Mouse (Mus musculus): ENCODE results near the gene Atg2b. TPM values are rescaled to one million over a fixed set of nuclear protein-coding genes. Genes with fewer than 3 reads are reported as not detected.

Atg2b gene
- polyA plus RNA-seq, 1 experiment from 2014 or later, result 12.8 TPM

GRCm38 (mm10) chr12:105676274-105676673, 8.7 kb downstream of the Atg2b start:
- H3K27ac ChIP-seq, result no peak overlapping the region
- no peak overlapping the region for H3K4me3 ChIP-seq
- H3K36me3 ChIP-seq, result peaks cover 22% of the 10 kb centered on the region
- 95% methylated on average over 8 of the region's 8 CpGs for WGBS
- ATAC-seq (ENCODE audit: low FRiP score), result no peak
- H3K9ac ChIP-seq, result no peak overlapping the region
- 0 out of 2 replicates have a peak, but pooled peaks cover 3% of the 10 kb centered on the region for H3K4me1 ChIP-seq (replicated peaks)
- no peaks in the 10 kb centered on the region for H3K27me3 ChIP-seq
- H3K9me3 ChIP-seq, result no peaks in the 10 kb centered on the region
- no peak overlapping the region for H3K4me2 ChIP-seq

- H3K9me3 ChIP-seq, result no peaks in the 10 kb centered on the region
- H3K4me1 ChIP-seq (replicated peaks), result no peaks in the 10 kb centered on the region
- no peak overlapping the region for H3K4me2 ChIP-seq
- no peak overlapping the region for H3K27ac ChIP-seq
- 95% methylated on average over 7 of the region's 7 CpGs for WGBS
- no peak overlapping the region for H3K9ac ChIP-seq
- H3K36me3 ChIP-seq, result peaks cover 97% of the 10 kb centered on the region
- H3K27me3 ChIP-seq, result no peaks in the 10 kb centered on the region
- ATAC-seq (ENCODE audit: low FRiP score), result no peak
- no peak overlapping the region for H3K4me3 ChIP-seq
Observed at GRCm38 (mm10) chr12:105655850-105656249, 29.2 kb downstream of the Atg2b start.

- H3K9me3 ChIP-seq, result no peaks in the 10 kb centered on the region
- no peak overlapping the region for H3K4me3 ChIP-seq
- H3K4me1 ChIP-seq (replicated peaks), result no peaks in the 10 kb centered on the region
- no peak overlapping the region for H3K9ac ChIP-seq
- WGBS, result 93% methylated on average over 11 of the region's 11 CpGs
- ATAC-seq (ENCODE audit: low FRiP score), result no peak
- H3K4me2 ChIP-seq, result no peak overlapping the region
- peaks cover 96% of the 10 kb centered on the region for H3K36me3 ChIP-seq
- no peak overlapping the region for H3K27ac ChIP-seq
- H3K27me3 ChIP-seq, result no peaks in the 10 kb centered on the region
Observed at GRCm38 (mm10) chr12:105642770-105643321, 42.2 kb downstream of the Atg2b start.

- Histone ChIP-seq H3K27ac (no peak overlapping the region), H3K4me2 (no peak overlapping the region), H3K27me3 (no peaks in the 10 kb centered on the region), H3K9me3 (no peaks in the 10 kb centered on the region), H3K36me3 (peaks cover 98% of the 10 kb centered on the region), H3K4me3 (no peak overlapping the region), H3K9ac (no peak overlapping the region), H3K4me1 (replicated peaks) (no peaks in the 10 kb centered on the region)
- no peak for ATAC-seq (ENCODE audit: low FRiP score)
- 80% methylated on average over 4 of the region's 4 CpGs for WGBS
Observed at GRCm38 (mm10) chr12:105637554-105637953, 47.5 kb downstream of the Atg2b start.

- Histone ChIP-seq H3K9ac (no peak overlapping the region), H3K27me3 (no peaks in the 10 kb centered on the region), H3K36me3 (peaks cover 93% of the 10 kb centered on the region), H3K4me2 (no peak overlapping the region), H3K9me3 (no peaks in the 10 kb centered on the region), H3K4me1 (replicated peaks) (no peaks in the 10 kb centered on the region), H3K27ac (no peak overlapping the region), H3K4me3 (no peak overlapping the region)
- 95% methylated on average over 9 of the region's 9 CpGs for WGBS
- ATAC-seq (ENCODE audit: low FRiP score), result no peak
Observed at GRCm38 (mm10) chr12:105636551-105636950, 48.5 kb downstream of the Atg2b start.

GRCm38 (mm10) chr12:105634374-105635067, 50.5 kb downstream of the Atg2b start:
- no peaks in the 10 kb centered on the region for H3K9me3 ChIP-seq
- no peak overlapping the region for H3K27ac ChIP-seq
- H3K27me3 ChIP-seq, result no peaks in the 10 kb centered on the region
- 94% methylated on average over 13 of the region's 13 CpGs for WGBS
- ATAC-seq (ENCODE audit: low FRiP score), result no peak
- no peaks in the 10 kb centered on the region for H3K4me1 ChIP-seq (replicated peaks)
- no peak overlapping the region for H3K4me2 ChIP-seq
- peaks cover 79% of the 10 kb centered on the region for H3K36me3 ChIP-seq
- no peak overlapping the region for H3K9ac ChIP-seq
- H3K4me3 ChIP-seq, result no peak overlapping the region

GRCm38 (mm10) chr12:105625798-105626197, 59.2 kb downstream of the Atg2b start:
- Histone ChIP-seq H3K4me2 (no peak overlapping the region), H3K36me3 (peaks cover 63% of the 10 kb centered on the region), H3K4me1 (replicated peaks) (no peaks in the 10 kb centered on the region), H3K9me3 (no peaks in the 10 kb centered on the region), H3K27me3 (no peaks in the 10 kb centered on the region), H3K4me3 (no peak overlapping the region), H3K27ac (no peak overlapping the region), H3K9ac (no peak overlapping the region)
- WGBS, result 80% methylated on average over 7 of the region's 7 CpGs
- no peak for ATAC-seq (ENCODE audit: low FRiP score)

- peaks cover 78% of the 10 kb centered on the region for H3K36me3 ChIP-seq
- no peaks in the 10 kb centered on the region for H3K9me3 ChIP-seq
- H3K9ac ChIP-seq, result no peak overlapping the region
- H3K4me2 ChIP-seq, result no peak overlapping the region
- no peaks in the 10 kb centered on the region for H3K4me1 ChIP-seq (replicated peaks)
- WGBS, result 70% methylated on average over 12 of the region's 12 CpGs
- no peak for ATAC-seq (ENCODE audit: low FRiP score)
- H3K27me3 ChIP-seq, result no peaks in the 10 kb centered on the region
- no peak overlapping the region for H3K4me3 ChIP-seq
- no peak overlapping the region for H3K27ac ChIP-seq
Observed at GRCm38 (mm10) chr12:105622981-105623539, 62.0 kb downstream of the Atg2b start.

- WGBS, result 97% methylated on average over 7 of the region's 7 CpGs
- Histone ChIP-seq H3K36me3 (peaks cover 79% of the 10 kb centered on the region), H3K27ac (no peak overlapping the region), H3K4me1 (replicated peaks) (no peaks in the 10 kb centered on the region), H3K4me2 (no peak overlapping the region), H3K27me3 (no peaks in the 10 kb centered on the region), H3K9ac (no peak overlapping the region), H3K9me3 (no peaks in the 10 kb centered on the region), H3K4me3 (no peak overlapping the region)
- ATAC-seq (ENCODE audit: low FRiP score), result no peak
Observed at GRCm38 (mm10) chr12:105622048-105622447, 63.0 kb downstream of the Atg2b start.

GRCm38 (mm10) chr12:105613559-105613958, 71.5 kb downstream of the Atg2b start:
- H3K4me3 ChIP-seq, result no peak overlapping the region
- ATAC-seq (ENCODE audit: low FRiP score), result no peak
- no peaks in the 10 kb centered on the region; the same call in 1 of the 2 replicates for H3K4me1 ChIP-seq (replicated peaks)
- no peaks in the 10 kb centered on the region for H3K9me3 ChIP-seq
- no peak overlapping the region for H3K27ac ChIP-seq
- no peak overlapping the region for H3K4me2 ChIP-seq
- no peak overlapping the region for H3K9ac ChIP-seq
- H3K27me3 ChIP-seq, result no peaks in the 10 kb centered on the region
- H3K36me3 ChIP-seq, result peaks cover 46% of the 10 kb centered on the region
- WGBS, result 93% methylated on average over 10 of the region's 10 CpGs

- Histone ChIP-seq H3K9me3 (no peaks in the 10 kb centered on the region), H3K4me1 (replicated peaks) (no peaks in the 10 kb centered on the region; the same call in 1 of the 2 replicates), H3K9ac (no peak overlapping the region), H3K27ac (no peak overlapping the region), H3K27me3 (no peaks in the 10 kb centered on the region), H3K4me3 (no peak overlapping the region), H3K4me2 (no peak overlapping the region), H3K36me3 (peaks cover 31% of the 10 kb centered on the region)
- WGBS, result 13% methylated on average over 7 of the region's 7 CpGs
- peak; percentile 41 for ATAC-seq (ENCODE audit: low FRiP score)
Observed at GRCm38 (mm10) chr12:105611748-105612147, 73.3 kb downstream of the Atg2b start.

GRCm38 (mm10) chr12:105611045-105611444, 74.0 kb downstream of the Atg2b start:
- Histone ChIP-seq H3K9ac (no peak overlapping the region), H3K27me3 (no peaks in the 10 kb centered on the region), H3K36me3 (peaks cover 23% of the 10 kb centered on the region), H3K4me3 (no peak overlapping the region), H3K9me3 (no peaks in the 10 kb centered on the region), H3K4me1 (replicated peaks) (no peaks in the 10 kb centered on the region; the same call in 1 of the 2 replicates), H3K4me2 (no peak overlapping the region), H3K27ac (no peak overlapping the region)
- ATAC-seq (ENCODE audit: low FRiP score), result no peak
- 99% methylated on average over 2 of the region's 2 CpGs for WGBS

GRCm38 (mm10) chr12:105606881-105607280, 78.1 kb downstream of the Atg2b start:
- no peak overlapping the region for H3K9ac ChIP-seq
- 84% methylated on average over 4 of the region's 4 CpGs for WGBS
- no peaks in the 10 kb centered on the region for H3K9me3 ChIP-seq
- H3K36me3 ChIP-seq, result peaks cover 9% of the 10 kb centered on the region; the same call in 1 of the 2 replicates
- H3K27me3 ChIP-seq, result no peaks in the 10 kb centered on the region
- no peak overlapping the region for H3K4me2 ChIP-seq
- H3K27ac ChIP-seq, result no peak overlapping the region
- no peak for ATAC-seq (ENCODE audit: low FRiP score)
- H3K4me3 ChIP-seq, result no peak overlapping the region
- peaks cover under 1% of the 10 kb centered on the region; the same call in 1 of the 2 replicates for H3K4me1 ChIP-seq (replicated peaks)

Data from hindbrain, embryonic 13.5 days (tissue).